Mouse (Mus musculus) myocyte (in vitro differentiated cells): ENCODE measurements around the gene Rgs16. TPM values are rescaled to one million over a fixed set of nuclear protein-coding genes. Genes with fewer than 3 reads are reported as not detected.

ENCODE experiments used
- H3K27me3 ChIP-seq: one replicate; pipeline ENCODE4 v1.6.1; 2011; ENCODE audit not compliant: control insufficient read depth, insufficient read depth, insufficient read length
- H3K36me3 ChIP-seq: one replicate; pipeline ENCODE4 v1.6.1; 2011; ENCODE audit not compliant: control insufficient read depth, insufficient read depth
- H3K4me2 ChIP-seq: one replicate; pipeline ENCODE4 v1.6.1; 2011; ENCODE audit warnings: low read depth, control low read depth
- H3K4me3 ChIP-seq: one replicate; pipeline ENCODE4 v1.5.1; 2011; ENCODE audit warnings: mild to moderate bottlenecking, control low read depth, moderate library complexity
- H3K79me2 ChIP-seq: one replicate; pipeline ENCODE4 v1.6.1; 2011; ENCODE audit not compliant: control insufficient read depth, insufficient read depth
- H3ac ChIP-seq: one replicate; pipeline ENCODE4 v1.6.1; 2011; ENCODE audit not compliant: control insufficient read depth, insufficient read length
- CEBPB ChIP-seq: IDR thresholded peaks from 2 replicates; pipeline ENCODE4 v1.6.1; 2011; ENCODE audit warnings: mild to moderate bottlenecking, moderate library complexity; ENCODE audit not compliant: poor library complexity, insufficient read depth, severe bottlenecking
- E2F4 ChIP-seq: IDR thresholded peaks from one replicate; pipeline ENCODE4 v1.6.1; 2011; ENCODE audit warnings: mild to moderate bottlenecking, control low read depth, moderate library complexity; ENCODE audit not compliant: insufficient read depth
- MAX ChIP-seq: IDR thresholded peaks from one replicate; pipeline ENCODE4 v1.6.1; 2011; ENCODE audit warnings: low read depth, mild to moderate bottlenecking, control low read depth
- MYOD1 ChIP-seq, 3 experiments: IDR thresholded peaks; one replicate each; pipeline ENCODE4 v1.6.1; 2011; ENCODE audit warnings: control low read depth in 2 of 3, low read depth in 2 of 3, mild to moderate bottlenecking in 2 of 3, moderate library complexity in 1 of 3; ENCODE audit not compliant: insufficient read length in 2 of 3, control insufficient read depth in 1 of 3
- MYOG ChIP-seq, 3 experiments: IDR thresholded peaks; one replicate each; pipeline ENCODE4 v1.6.1; 2011; ENCODE audit warnings: control low read depth in 2 of 3, low read depth in 2 of 3, mild to moderate bottlenecking in 2 of 3; ENCODE audit not compliant: insufficient read length in 2 of 3, control insufficient read depth in 1 of 3, insufficient read depth in 1 of 3
- POLR2A ChIP-seq: IDR thresholded peaks from one replicate; pipeline ENCODE4 v1.6.1; 2011; ENCODE audit warnings: low read depth, mild to moderate bottlenecking, control low read depth, moderate library complexity; ENCODE audit not compliant: insufficient read length
- POLR2AphosphoS2 ChIP-seq: IDR thresholded peaks from one replicate; pipeline ENCODE4 v1.6.1; 2011; ENCODE audit warnings: low read depth, control low read depth; ENCODE audit not compliant: insufficient read length
- REST ChIP-seq: IDR thresholded peaks from one replicate; pipeline ENCODE4 v1.6.1; 2011; ENCODE audit warnings: mild to moderate bottlenecking, control low read depth, moderate library complexity; ENCODE audit not compliant: insufficient read depth, insufficient read length
- SRF ChIP-seq: IDR thresholded peaks from one replicate; pipeline ENCODE4 v1.6.1; 2011; ENCODE audit warnings: low read depth; ENCODE audit not compliant: control insufficient read depth, insufficient read length
- TCF12 ChIP-seq: IDR thresholded peaks from one replicate; pipeline ENCODE4 v1.6.1; 2011; ENCODE audit warnings: mild to moderate bottlenecking, control low read depth; ENCODE audit not compliant: poor library complexity, insufficient read depth, severe bottlenecking
- TCF3 ChIP-seq: IDR thresholded peaks from one replicate; pipeline ENCODE4 v1.6.1; 2011; ENCODE audit warnings: low read depth, control low read depth; ENCODE audit not compliant: insufficient read length
- USF1 ChIP-seq: IDR thresholded peaks from one replicate; pipeline ENCODE4 v1.6.1; 2011; ENCODE audit warnings: low read depth, mild to moderate bottlenecking, control low read depth, moderate library complexity
- polyA plus RNA-seq: library from polyadenylated mRNA; unstranded; fragments of >200 nt; fragmentation: generic; extraction: Trizol; gene quantifications from one replicate; pipeline ENCODE4 v1.2.1, GENCODE M21; 2012; ENCODE audit warnings: missing spikeins

Gene Rgs16
- polyA plus RNA-seq, 1 experiment, result 6.5 TPM

DNA sequence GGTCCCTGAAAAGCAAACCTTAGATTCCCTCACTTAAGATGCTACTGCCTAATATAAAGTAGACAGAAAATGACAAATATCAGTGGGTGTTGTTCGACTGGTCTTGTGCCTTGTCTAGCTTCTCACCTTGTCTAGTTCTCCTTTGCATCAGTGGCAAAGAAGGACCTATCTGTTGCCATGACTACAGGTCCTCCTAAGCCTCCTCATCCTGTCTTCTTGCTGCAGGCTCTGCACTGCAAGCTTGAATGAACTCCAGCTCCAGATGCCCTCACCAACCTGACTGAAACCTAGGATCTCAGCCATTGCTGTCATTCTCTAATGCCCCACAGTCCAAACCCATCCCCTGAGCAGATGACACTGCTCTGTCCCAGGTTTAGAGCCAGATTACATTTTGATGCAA lies 22.2 kb upstream of the Rgs16 start:
- Histone ChIP-seq H3K27me3 (no peaks in the 10 kb centered on the region), H3K79me2 (no peaks in the 10 kb centered on the region), H3ac (no peak overlapping the region), H3K4me2 (no peak overlapping the region), H3K36me3 (no peaks in the 10 kb centered on the region), H3K4me3 (no peak overlapping the region)
- TF ChIP-seq USF1 (no peak), TCF3 (no peak), REST (no peak), MYOG (IDR thresholded peaks at IDR 0.05; ENCODE audit: control insufficient read depth in 1 of 3, insufficient read depth in 1 of 3, insufficient read length in 2 of 3, low read depth in 2 of 3) (no peak), MAX (no peak), CEBPB (no peak), E2F4 (no peak)

DNA sequence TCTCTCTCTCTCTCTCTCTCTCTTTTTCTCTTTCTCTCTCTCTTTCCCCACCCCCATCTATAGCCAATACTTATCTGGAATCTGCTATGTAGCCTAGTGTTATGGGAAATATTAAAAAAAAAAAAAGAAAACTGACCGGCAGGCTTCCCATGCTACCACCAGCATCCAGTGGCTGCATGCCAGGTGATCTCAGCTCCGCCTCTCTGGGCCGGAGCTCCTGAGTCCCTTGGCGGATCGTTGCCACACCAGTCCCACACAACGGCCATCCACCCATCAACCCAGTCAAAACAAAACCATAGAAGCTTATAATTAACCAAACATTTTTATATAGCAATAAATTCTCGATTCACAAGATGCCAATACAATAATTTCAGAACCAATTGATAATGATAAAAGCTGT lies 19.2 kb upstream of the Rgs16 start:
- Histone ChIP-seq H3K4me3 (no peak overlapping the region), H3ac (no peak overlapping the region), H3K4me2 (no peak overlapping the region), H3K36me3 (no peaks in the 10 kb centered on the region), H3K27me3 (no peaks in the 10 kb centered on the region), H3K79me2 (no peaks in the 10 kb centered on the region)
- no peak for TF ChIP-seq SRF

DNA sequence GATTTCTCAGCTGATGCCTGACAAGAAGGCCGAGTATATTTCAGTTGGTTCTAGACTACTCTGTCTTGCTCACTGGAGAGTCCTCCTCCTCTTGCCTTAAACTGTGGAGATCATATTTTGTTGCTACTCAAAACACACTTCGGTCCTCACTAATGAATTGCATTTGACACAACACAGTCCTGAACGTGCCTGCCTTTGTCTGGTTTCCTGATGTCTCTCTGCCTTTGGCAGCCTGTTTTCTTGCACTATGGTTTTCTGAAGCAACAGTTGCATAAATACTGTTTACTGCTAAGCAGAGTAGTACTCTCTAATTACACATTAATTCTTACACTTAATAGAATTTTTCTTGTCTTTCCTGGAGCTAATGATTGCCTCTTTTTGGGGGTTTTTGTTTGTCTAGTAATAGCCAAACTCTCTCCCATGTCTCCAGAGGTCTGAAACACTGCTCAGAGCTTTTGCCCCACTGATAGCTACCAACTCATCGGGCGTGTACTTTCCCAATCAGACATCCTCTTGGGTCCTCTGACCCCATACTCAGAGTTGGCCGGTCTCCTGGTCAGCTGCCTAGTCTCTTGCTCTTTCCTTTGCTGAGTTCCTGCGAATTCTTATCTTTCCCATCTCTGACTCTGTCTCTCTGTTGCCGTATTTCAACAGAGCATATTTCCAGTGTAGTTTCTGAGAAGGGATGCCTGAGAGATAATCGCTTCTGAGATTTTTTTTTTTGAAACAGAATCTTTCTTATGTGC lies 18.4 kb upstream of the Rgs16 start:
- no peaks in the 10 kb centered on the region for H3K79me2 ChIP-seq
- H3K4me3 ChIP-seq, result no peak overlapping the region
- H3K36me3 ChIP-seq, result no peaks in the 10 kb centered on the region
- no peaks in the 10 kb centered on the region for H3K27me3 ChIP-seq
- no peak for TF ChIP-seq REST
- no peak for TF ChIP-seq MAX
- no peak for TF ChIP-seq USF1
- no peak for TF ChIP-seq TCF3
- no peak for TF ChIP-seq MYOG (IDR thresholded peaks at IDR 0.05; ENCODE audit: control insufficient read depth in 1 of 3, insufficient read depth in 1 of 3, insufficient read length in 2 of 3, low read depth in 2 of 3)
- no peak for TF ChIP-seq MYOD1 (IDR thresholded peaks at IDR 0.05; ENCODE audit: control insufficient read depth in 1 of 3, insufficient read length in 2 of 3, low read depth in 2 of 3)
- H3ac ChIP-seq, result no peak overlapping the region
- no peak overlapping the region for H3K4me2 ChIP-seq

GRCm38 (mm10) chr1:153723426-153723825 lies 16.7 kb upstream of the Rgs16 start:
- TF ChIP-seq MAX (no peak), CEBPB (no peak), SRF (no peak), REST (no peak), POLR2A (no peak), TCF3 (no peak), USF1 (no peak), POLR2AphosphoS2 (no peak), MYOD1 (IDR thresholded peaks at IDR 0.05; ENCODE audit: control insufficient read depth in 1 of 3, insufficient read length in 2 of 3, low read depth in 2 of 3) (no peak)
- Histone ChIP-seq H3K4me3 (no peak overlapping the region), H3K27me3 (no peaks in the 10 kb centered on the region), H3K79me2 (no peaks in the 10 kb centered on the region), H3K4me2 (no peak overlapping the region), H3ac (no peak overlapping the region), H3K36me3 (no peaks in the 10 kb centered on the region)

DNA sequence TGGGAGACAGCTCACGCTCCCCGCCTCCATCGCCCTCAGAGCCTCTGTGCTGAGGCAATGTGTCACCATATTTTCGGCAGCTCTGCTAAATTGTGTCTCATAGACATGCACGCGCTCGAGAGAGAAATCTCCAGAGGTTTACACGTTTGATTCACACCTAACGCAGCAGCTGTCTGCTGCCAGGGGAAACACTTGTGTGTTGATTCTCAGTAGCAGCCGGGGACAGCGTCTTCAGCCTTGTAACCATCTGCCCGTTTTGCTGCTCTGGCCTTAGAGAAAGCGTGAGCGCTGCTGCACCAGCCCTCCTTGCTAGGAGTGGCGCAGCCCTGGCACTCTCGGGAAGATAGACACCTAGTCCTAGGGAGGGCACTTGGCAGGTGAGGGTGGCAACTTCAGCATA lies 13.5 kb upstream of the Rgs16 start:
- Histone ChIP-seq H3K4me2 (no peak overlapping the region), H3K4me3 (no peak overlapping the region), H3ac (no peak overlapping the region), H3K36me3 (no peaks in the 10 kb centered on the region), H3K79me2 (no peaks in the 10 kb centered on the region), H3K27me3 (no peaks in the 10 kb centered on the region)
- TF ChIP-seq MYOG (IDR thresholded peaks at IDR 0.05; ENCODE audit: control insufficient read depth in 1 of 3, insufficient read depth in 1 of 3, insufficient read length in 2 of 3, low read depth in 2 of 3) (no peak), SRF (no peak), POLR2A (no peak), POLR2AphosphoS2 (no peak), CEBPB (no peak), E2F4 (no peak), TCF12 (no peak), TCF3 (no peak), USF1 (no peak), REST (no peak), MYOD1 (IDR thresholded peaks at IDR 0.05; ENCODE audit: control insufficient read depth in 1 of 3, insufficient read length in 2 of 3, low read depth in 2 of 3) (no peak), MAX (no peak)
